Mouse (Mus musculus) adrenal gland, adult 8-10 months (tissue): Measurements from ENCODE around the gene Snx20. TPM values are rescaled to one million over a fixed set of nuclear protein-coding genes. Genes with fewer than 3 reads are reported as not detected.
A peak's percentile ranks its signal among the peaks of the same experiment; 100 is the strongest.
"Not testable (repeated sequence)": the region's sequence is repeated elsewhere in the genome, so short reads cannot be mapped to it uniquely, and the experiment has no call there.

Source experiments
- DNase-seq: peaks from one replicate; pipeline ENCODE4 v3.0.0; 2022
- total RNA-seq, 4 experiments: library from RNA; stranded (reverse); gene quantifications; 2 replicates each; pipeline ENCODE4 v1.2.4; 2022

The Snx20 gene
- total RNA-seq: 1 to 10 TPM; 1.2 to 3.0 (median 2.4) TPM

GRCm38 (mm10) chr8:88635474-88636397 is at the start of gene Snx20:
Gene Snx20 (minus strand): TSS chr8:88636128.
- DNase-seq: no peak

GRCm38 (mm10) chr8:88683656-88684289 is 47.8 kb upstream of the Snx20 start:
- DNase-seq: no peak

- no peak for DNase-seq
Measured at GRCm38 (mm10) chr8:88681046-88681445, 45.1 kb upstream of the Snx20 start.

GRCm38 (mm10) chr8:88680566-88680965 is 44.6 kb upstream of the Snx20 start:
- DNase-seq: no peak

GRCm38 (mm10) chr8:88677071-88677470 is 41.1 kb upstream of the Snx20 start:
- DNase-seq: no peak

GRCm38 (mm10) chr8:88675372-88676165 is 39.6 kb upstream of the Snx20 start:
- DNase-seq: no peak

- DNase-seq: no peak
Measured at GRCm38 (mm10) chr8:88673859-88674258, 37.9 kb upstream of the Snx20 start.

- no peak for DNase-seq
Measured at GRCm38 (mm10) chr8:88671575-88671974, 35.6 kb upstream of the Snx20 start.

GRCm38 (mm10) chr8:88670782-88671181 is 34.9 kb upstream of the Snx20 start:
- DNase-seq: no peak

GRCm38 (mm10) chr8:88668400-88669086 is 32.6 kb upstream of the Snx20 start:
- DNase-seq: no peak

- no peak for DNase-seq
Measured at GRCm38 (mm10) chr8:88666435-88666834, 30.5 kb upstream of the Snx20 start.

GRCm38 (mm10) chr8:88664947-88665346 is 29.0 kb upstream of the Snx20 start:
- no peak for DNase-seq

- no peak for DNase-seq
Measured at GRCm38 (mm10) chr8:88664121-88664520, 28.2 kb upstream of the Snx20 start.

GRCm38 (mm10) chr8:88662401-88662821 is 26.5 kb upstream of the Snx20 start:
- DNase-seq: no peak

GRCm38 (mm10) chr8:88659873-88660272 is 23.9 kb upstream of the Snx20 start:
- no peak for DNase-seq

GRCm38 (mm10) chr8:88655334-88655733 is 19.4 kb upstream of the Snx20 start:
- no peak for DNase-seq

- DNase-seq: not testable (repeated sequence)
Measured at GRCm38 (mm10) chr8:88651122-88651521, 15.2 kb upstream of the Snx20 start.

GRCm38 (mm10) chr8:88650016-88650708 is 14.2 kb upstream of the Snx20 start:
- DNase-seq: no peak

- DNase-seq: no peak
Measured at GRCm38 (mm10) chr8:88648322-88648721, 12.4 kb upstream of the Snx20 start.

- peak; percentile 84 for DNase-seq
Measured at GRCm38 (mm10) chr8:88646837-88647778, 11.2 kb upstream of the Snx20 start, which contains the start of gene Nod2. Gene Nod2 (plus strand): TSS chr8:88647315.
